Mouse (Mus musculus): ENCODE results near the gene Fam102b. TPM values are rescaled to one million over a fixed set of nuclear protein-coding genes. Genes with fewer than 3 reads are reported as not detected.

The Fam102b gene
- 9.9 and 12.2 TPM in 2 replicates for polyA plus RNA-seq (2014; fragmentation: Nextera tagmentation; extraction: Ambion mirVana)

- Histone ChIP-seq H3K9me3 (replicated peaks; ENCODE audit: control insufficient read depth, low read length) (no peaks in the 10 kb centered on the region), H3K36me3 (replicated peaks; ENCODE audit: control insufficient read depth, insufficient read depth, low read depth, low read length) (no peaks in the 10 kb centered on the region), H3K4me1 (ENCODE audit: control insufficient read depth, insufficient read depth, low read length) (peaks cover 2% of the 10 kb centered on the region; the same call in 1 of the 2 replicates), H3K9ac (replicated peaks; ENCODE audit: low read length) (peak within 1 kb of the TSS; percentile 90), H3K27ac (replicated peaks; ENCODE audit: low read depth, low read length) (peak within 1 kb of the TSS; percentile 62; the same call in 1 of the 2 replicates), H3K4me2 (ENCODE audit: low read depth, low read length) (peak within 1 kb of the TSS; percentile 88), H3K27me3 (ENCODE audit: control insufficient read depth, insufficient read depth, low read length) (no peaks in the 10 kb centered on the region), H3K4me3 (ENCODE audit: low read depth, low read length) (peak within 1 kb of the TSS; percentile 65)
- under 1% methylated on average over 47 of the region's 54 CpGs for WGBS
- ATAC-seq (replicated peaks; ENCODE audit: insufficient number of reproducible peaks, low FRiP score, low TSS enrichment, low read depth) (peak; percentile 63), DNase-seq (ENCODE audit: low spot score) (peak; percentile 91)
These were observed at the start of gene Fam102b for GRCm38 (mm10) chr3:109027515-109027987. Gene Fam102b, minus strand, starts transcription at chr3:109027607.

- no peaks in the 10 kb centered on the region for H3K36me3 ChIP-seq (replicated peaks; ENCODE audit: control insufficient read depth, insufficient read depth, low read depth, low read length)
- WGBS = 3% methylated on average over 6 of the region's 6 CpGs
- no peak overlapping the region for H3K27ac ChIP-seq (replicated peaks; ENCODE audit: low read depth, low read length)
- no peaks in the 10 kb centered on the region for H3K4me1 ChIP-seq (ENCODE audit: control insufficient read depth, insufficient read depth, low read length)
- H3K27me3 ChIP-seq (ENCODE audit: control insufficient read depth, insufficient read depth, low read length) = no peaks in the 10 kb centered on the region
- H3K4me3 ChIP-seq (ENCODE audit: low read depth, low read length) = no peak overlapping the region
- ATAC-seq (replicated peaks; ENCODE audit: insufficient number of reproducible peaks, low FRiP score, low TSS enrichment, low read depth) = no peak
- peak; percentile 76 for DNase-seq (ENCODE audit: low spot score)
- H3K9me3 ChIP-seq (replicated peaks; ENCODE audit: control insufficient read depth, low read length) = no peaks in the 10 kb centered on the region
- H3K9ac ChIP-seq (replicated peaks; ENCODE audit: low read length) = no peak overlapping the region
- no peak overlapping the region for H3K4me2 ChIP-seq (ENCODE audit: low read depth, low read length)
These were observed 35.6 kb upstream of the Fam102b start for GRCm38 (mm10) chr3:109062989-109063388.

- ATAC-seq (replicated peaks; ENCODE audit: insufficient number of reproducible peaks, low FRiP score, low TSS enrichment, low read depth) (no peak), DNase-seq (ENCODE audit: low spot score) (no peak)
- no peaks in the 10 kb centered on the region for H3K9me3 ChIP-seq (replicated peaks; ENCODE audit: control insufficient read depth, low read length)
- no peak overlapping the region for H3K4me3 ChIP-seq (ENCODE audit: low read depth, low read length)
- H3K36me3 ChIP-seq (replicated peaks; ENCODE audit: control insufficient read depth, insufficient read depth, low read depth, low read length) = no peaks in the 10 kb centered on the region
- H3K27ac ChIP-seq (replicated peaks; ENCODE audit: low read depth, low read length) = no peak overlapping the region
- H3K27me3 ChIP-seq (ENCODE audit: control insufficient read depth, insufficient read depth, low read length) = no peaks in the 10 kb centered on the region
- H3K9ac ChIP-seq (replicated peaks; ENCODE audit: low read length) = no peak overlapping the region
- H3K4me2 ChIP-seq (ENCODE audit: low read depth, low read length) = no peak overlapping the region
- WGBS = 74% methylated on average over 7 of the region's 7 CpGs
- no peaks in the 10 kb centered on the region for H3K4me1 ChIP-seq (ENCODE audit: control insufficient read depth, insufficient read depth, low read length)
These were observed 35.0 kb upstream of the Fam102b start for GRCm38 (mm10) chr3:109062391-109062790.

GRCm38 (mm10) chr3:109059903-109060302 lies 32.5 kb upstream of the Fam102b start:
- Histone ChIP-seq H3K4me2 (ENCODE audit: low read depth, low read length) (no peak overlapping the region), H3K4me3 (ENCODE audit: low read depth, low read length) (no peak overlapping the region), H3K27ac (replicated peaks; ENCODE audit: low read depth, low read length) (no peak overlapping the region), H3K36me3 (replicated peaks; ENCODE audit: control insufficient read depth, insufficient read depth, low read depth, low read length) (no peaks in the 10 kb centered on the region), H3K27me3 (ENCODE audit: control insufficient read depth, insufficient read depth, low read length) (no peaks in the 10 kb centered on the region), H3K9me3 (replicated peaks; ENCODE audit: control insufficient read depth, low read length) (no peaks in the 10 kb centered on the region), H3K9ac (replicated peaks; ENCODE audit: low read length) (no peak overlapping the region), H3K4me1 (ENCODE audit: control insufficient read depth, insufficient read depth, low read length) (no peaks in the 10 kb centered on the region)
- no peak for ATAC-seq (replicated peaks; ENCODE audit: insufficient number of reproducible peaks, low FRiP score, low TSS enrichment, low read depth)
- WGBS = 75% methylated on average over 8 of the region's 8 CpGs
- no peak for DNase-seq (ENCODE audit: low spot score)

GRCm38 (mm10) chr3:109051946-109052331 lies 24.5 kb upstream of the Fam102b start:
- Histone ChIP-seq H3K9me3 (replicated peaks; ENCODE audit: control insufficient read depth, low read length) (no peaks in the 10 kb centered on the region), H3K27me3 (ENCODE audit: control insufficient read depth, insufficient read depth, low read length) (no peaks in the 10 kb centered on the region), H3K9ac (replicated peaks; ENCODE audit: low read length) (no peak overlapping the region), H3K36me3 (replicated peaks; ENCODE audit: control insufficient read depth, insufficient read depth, low read depth, low read length) (no peaks in the 10 kb centered on the region), H3K4me3 (ENCODE audit: low read depth, low read length) (no peak overlapping the region), H3K4me1 (ENCODE audit: control insufficient read depth, insufficient read depth, low read length) (no peaks in the 10 kb centered on the region), H3K27ac (replicated peaks; ENCODE audit: low read depth, low read length) (no peak overlapping the region), H3K4me2 (ENCODE audit: low read depth, low read length) (no peak overlapping the region)
- ATAC-seq (replicated peaks; ENCODE audit: insufficient number of reproducible peaks, low FRiP score, low TSS enrichment, low read depth) = no peak
- no peak for DNase-seq (ENCODE audit: low spot score)
- 88% methylated on average over 6 of the region's 6 CpGs for WGBS

- Histone ChIP-seq H3K9ac (replicated peaks; ENCODE audit: low read length) (no peak overlapping the region), H3K9me3 (replicated peaks; ENCODE audit: control insufficient read depth, low read length) (no peaks in the 10 kb centered on the region), H3K4me1 (ENCODE audit: control insufficient read depth, insufficient read depth, low read length) (no peaks in the 10 kb centered on the region), H3K27ac (replicated peaks; ENCODE audit: low read depth, low read length) (no peak overlapping the region), H3K4me3 (ENCODE audit: low read depth, low read length) (no peak overlapping the region), H3K4me2 (ENCODE audit: low read depth, low read length) (no peak overlapping the region), H3K27me3 (ENCODE audit: control insufficient read depth, insufficient read depth, low read length) (no peaks in the 10 kb centered on the region), H3K36me3 (replicated peaks; ENCODE audit: control insufficient read depth, insufficient read depth, low read depth, low read length) (no peaks in the 10 kb centered on the region)
- ATAC-seq (replicated peaks; ENCODE audit: insufficient number of reproducible peaks, low FRiP score, low TSS enrichment, low read depth) = no peak
- 52% methylated on average over 11 of the region's 11 CpGs for WGBS
- DNase-seq (ENCODE audit: low spot score) = no peak
These were observed 23.9 kb upstream of the Fam102b start for GRCm38 (mm10) chr3:109051056-109051945.

GRCm38 (mm10) chr3:109047707-109048283 lies 20.4 kb upstream of the Fam102b start:
- Histone ChIP-seq H3K4me2 (ENCODE audit: low read depth, low read length) (no peak overlapping the region), H3K27me3 (ENCODE audit: control insufficient read depth, insufficient read depth, low read length) (no peaks in the 10 kb centered on the region), H3K9me3 (replicated peaks; ENCODE audit: control insufficient read depth, low read length) (no peaks in the 10 kb centered on the region), H3K36me3 (replicated peaks; ENCODE audit: control insufficient read depth, insufficient read depth, low read depth, low read length) (no peaks in the 10 kb centered on the region), H3K27ac (replicated peaks; ENCODE audit: low read depth, low read length) (no peak overlapping the region), H3K4me3 (ENCODE audit: low read depth, low read length) (no peak overlapping the region), H3K4me1 (ENCODE audit: control insufficient read depth, insufficient read depth, low read length) (no peaks in the 10 kb centered on the region), H3K9ac (replicated peaks; ENCODE audit: low read length) (no peak overlapping the region)
- DNase-seq (ENCODE audit: low spot score) = peak; percentile 29
- no peak; the same call in 1 of the 2 replicates for ATAC-seq (replicated peaks; ENCODE audit: insufficient number of reproducible peaks, low FRiP score, low TSS enrichment, low read depth)
- WGBS = 21% methylated on average over 6 of the region's 6 CpGs

- 88% methylated on average over 3 of the region's 3 CpGs for WGBS
- Histone ChIP-seq H3K27ac (replicated peaks; ENCODE audit: low read depth, low read length) (no peak overlapping the region), H3K36me3 (replicated peaks; ENCODE audit: control insufficient read depth, insufficient read depth, low read depth, low read length) (no peaks in the 10 kb centered on the region), H3K27me3 (ENCODE audit: control insufficient read depth, insufficient read depth, low read length) (no peaks in the 10 kb centered on the region), H3K4me1 (ENCODE audit: control insufficient read depth, insufficient read depth, low read length) (no peaks in the 10 kb centered on the region), H3K9ac (replicated peaks; ENCODE audit: low read length) (no peak overlapping the region), H3K9me3 (replicated peaks; ENCODE audit: control insufficient read depth, low read length) (no peaks in the 10 kb centered on the region), H3K4me3 (ENCODE audit: low read depth, low read length) (no peak overlapping the region), H3K4me2 (ENCODE audit: low read depth, low read length) (no peak overlapping the region)
- ATAC-seq (replicated peaks; ENCODE audit: insufficient number of reproducible peaks, low FRiP score, low TSS enrichment, low read depth) (no peak), DNase-seq (ENCODE audit: low spot score) (no peak)
These were observed 19.0 kb upstream of the Fam102b start for GRCm38 (mm10) chr3:109046428-109046827.
